Mouse (Mus musculus) heart, postnatal 14 days (tissue): ENCODE data around the gene Ift88. TPM values are rescaled to one million over a fixed set of nuclear protein-coding genes. Genes with fewer than 3 reads are reported as not detected.

Experiments used
- DNase-seq, 2 experiments: peaks; one replicate each; pipeline ENCODE4 v3.0.0; 2021 to 2022
- intact Hi-C: fragments of 180-260 bp; cut with DNase I; formaldehyde crosslinking; loops from one replicate; pipeline ENCODE4 v1.15.1; 2025
- total RNA-seq, 2 experiments: library from RNA; stranded (reverse); gene quantifications; 2 replicates each; pipeline ENCODE4 v1.2.3; 2021

Gene Ift88
- total RNA-seq, 2 experiments from 2014 or later = 4.2 to 5.2 TPM

DNA sequence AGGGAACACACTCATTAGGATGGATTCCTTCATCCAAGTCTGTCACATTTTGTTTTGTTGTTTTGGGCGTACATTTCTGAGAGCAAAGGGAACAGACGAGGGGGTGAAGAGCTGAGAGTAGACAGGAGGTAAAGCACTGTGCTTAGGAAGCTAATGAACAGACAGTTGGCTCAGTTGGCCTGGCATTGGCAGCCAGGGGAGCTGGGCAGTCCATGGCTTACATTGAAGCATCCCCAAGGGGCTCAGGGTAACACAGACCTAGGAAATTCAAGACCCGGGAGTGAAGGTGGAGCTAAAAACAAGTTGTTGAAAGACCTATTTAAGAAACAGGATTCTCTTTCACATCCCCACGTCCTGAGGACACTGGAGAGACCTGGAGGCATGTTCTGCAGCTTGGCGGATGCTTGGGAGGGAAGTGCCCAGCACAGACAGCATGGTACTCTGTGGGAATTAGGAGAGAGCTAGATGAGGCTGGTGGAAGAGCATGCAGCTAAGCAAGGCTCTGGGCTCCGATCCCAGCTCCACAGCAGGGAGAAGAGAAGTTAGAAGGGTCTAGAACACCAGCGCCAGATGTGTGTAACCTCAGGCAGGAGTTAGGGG lies 131.7 kb downstream of the Ift88 start:
- DNase-seq = no peak
- intact Hi-C loops = no loop called here

DNA sequence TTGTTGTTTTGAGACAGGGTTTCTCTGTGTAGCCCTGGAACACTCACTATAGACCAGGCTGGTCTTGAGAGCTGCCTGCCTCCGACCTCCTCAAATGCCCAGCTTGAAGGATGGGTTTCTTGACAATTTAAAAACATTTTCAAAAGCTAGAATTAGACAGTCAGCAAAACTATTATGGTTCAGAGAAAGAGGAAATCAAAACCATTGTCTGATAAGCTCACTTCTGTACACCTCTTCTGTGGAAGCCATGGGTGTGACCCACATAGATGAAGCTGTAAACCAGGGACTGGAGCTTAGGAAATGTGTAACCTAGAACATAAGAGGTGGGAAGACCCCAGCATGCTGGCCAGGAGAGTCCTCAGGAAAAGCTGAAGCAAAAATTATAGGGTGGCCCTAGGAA lies 133.1 kb downstream of the Ift88 start:
- no peak for DNase-seq
- intact Hi-C loops = no loop called here

- intact Hi-C loops = no loop called here
These were observed 141.8 kb downstream of the Ift88 start for GRCm38 (mm10) chr14:57565626-57566025.

More at GRCm38 (mm10) chr14:57565626-57566025, 141.8 kb downstream of the Ift88 start:
- no peak for DNase-seq

Other genes starting within 250 kb of the Ift88 start
- 1 to 10 TPM; 7.2 to 7.4 TPM for gene Cryl1, start 25.5 kb upstream of the Ift88 start, total RNA-seq
- 1 to 10 TPM; 4.3 to 6.0 TPM for gene Il17d, start 100.7 kb downstream of the Ift88 start, total RNA-seq
- 10 to 100 TPM; 29.6 to 31.6 TPM for gene Eef1akmt1, start 147.6 kb downstream of the Ift88 start, total RNA-seq
- 10 to 100 TPM; 11.6 to 12.8 TPM for gene Xpo4, start 241.4 kb downstream of the Ift88 start, total RNA-seq